In the genomic region with DNA sequence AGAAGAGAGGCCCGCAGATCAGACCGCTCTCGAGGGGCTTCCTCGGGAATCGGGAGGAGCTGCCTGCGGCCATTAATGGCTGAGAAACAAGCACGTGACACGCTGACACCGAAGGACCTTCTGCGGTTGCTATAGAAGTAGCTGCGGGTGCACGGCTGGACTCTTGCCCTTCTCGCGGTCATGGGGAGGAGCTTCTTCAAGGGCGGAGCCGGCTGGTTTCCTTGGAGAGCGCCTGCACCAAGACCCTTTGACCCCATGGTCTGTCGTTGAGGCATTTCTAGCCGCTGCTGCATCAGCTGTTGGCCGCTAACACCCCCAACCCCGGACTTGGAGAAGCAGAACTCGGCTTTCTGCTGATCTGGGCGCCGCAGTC, we compare ENCODE assay signal across 8 mouse cellular contexts. TPM values are rescaled to one million over a fixed set of nuclear protein-coding genes. Genes with fewer than 3 reads are reported as not detected.
DNase-seq lines count a peak whose midpoint lies in the region; ATAC-seq lines count a peak whose summit lies in the region.

A gene (minus strand): TSS at position 114 of the 373 bp plus-strand sequence.

- peak within 1 kb of the TSS; percentile 57 for H3K4me3 ChIP-seq in hindbrain, embryonic 15.5 days

- ATAC-seq in common myeloid progenitor, adult 5-6 weeks (replicated peaks; ENCODE audit: low read depth, poor library complexity, severe bottlenecking): peak; percentile 36
- ATAC-seq in hindbrain, embryonic 15.5 days (ENCODE audit: low FRiP score, low read depth): no peak; the same call in none of the 2 replicates

- H3K27me3 ChIP-seq in hindbrain, embryonic 15.5 days: no peaks in the 10 kb centered on the region

- H3K4me1 ChIP-seq in hindbrain, embryonic 15.5 days (replicated peaks): peaks cover 85% of the 10 kb centered on the region

- H3K4me2 ChIP-seq in hindbrain, embryonic 15.5 days: peak within 1 kb of the TSS; percentile 92

- DNase-seq in cerebellum, adult 11 months: peak; percentile 86
- no peak for DNase-seq in cerebellum, adult 11-12 months
- DNase-seq in gastrocnemius, adult 8-10 months (ENCODE audit: low spot score in 2 of 2): peak; percentile 93
- DNase-seq in layer of hippocampus, postnatal 25 days (ENCODE audit: extremely low spot score in 1 of 2, low spot score in 1 of 2): peak in 1 of 2 experiments; percentile 70
- peak; percentile 96 for DNase-seq in lung, postnatal 10 days
- DNase-seq in right cerebral cortex, postnatal 10 days (ENCODE audit: low spot score in 2 of 2): peak; percentile 90 to 94

- H3K27ac ChIP-seq in hindbrain, embryonic 15.5 days (replicated peaks): peak within 1 kb of the TSS; percentile 98

- H3K9me3 ChIP-seq in hindbrain, embryonic 15.5 days: no peaks in the 10 kb centered on the region

- H3K36me3 ChIP-seq in hindbrain, embryonic 15.5 days: peaks cover 16% of the 10 kb centered on the region

- peak within 1 kb of the TSS; percentile 70 for H3K9ac ChIP-seq in hindbrain, embryonic 15.5 days

- WGBS in hindbrain, embryonic 15.5 days: under 1% methylated on average over 24 of the region's 24 CpGs

RNA-seq across cellular contexts. Expression of the gene that starts here (rescaled TPM):
- total RNA-seq in common myeloid progenitor, adult 5-6 weeks (2017): 60.4 and 84.7 TPM in 2 replicates
- 100 to 1,000 TPM in 1 of 4 experiments, 10 to 100 TPM in 3; 87.3 to 101 (median 91.1) TPM for total RNA-seq in gastrocnemius, adult 8-10 months (2022)
- 358 and 382 TPM in 2 replicates for polyA plus RNA-seq in hindbrain, embryonic 15.5 days (2015; fragmentation: Nextera tagmentation; extraction: Ambion mirVana)
- total RNA-seq in layer of hippocampus, postnatal 25 days (2021): 100 to 1,000 TPM; 160 to 164 TPM
